Mouse (Mus musculus) cortical plate, adult 2 months (tissue): ENCODE measurements around the gene Cpn2.

Experiments used
- CTCF ChIP-seq: fragments of 200-500 bp; IDR thresholded peaks from 2 replicates; pipeline ENCODE4 v1.5.1; 2011; ENCODE audit warnings: mild to moderate bottlenecking, control low read depth, low read length; ENCODE audit not compliant: insufficient read depth; ENCODE audit errors: extremely low read depth
- POLR2A ChIP-seq: fragments of 200-500 bp; IDR thresholded peaks from 2 replicates; pipeline ENCODE4 v1.6.1; 2011; ENCODE audit warnings: mild to moderate bottlenecking, low read length, control low read depth; ENCODE audit not compliant: insufficient read depth; ENCODE audit errors: extremely low read depth

- no peak for TF ChIP-seq CTCF
- TF ChIP-seq POLR2A, result no peak
Observed at GRCm38 (mm10) chr16:30307306-30307705, 40.0 kb upstream of the Cpn2 start.
